Mouse (Mus musculus): Measurements from ENCODE around the gene Tmem98.

Gene Tmem98

GRCm38 (mm10) chr11:80809993-80810821, at the start of gene Tmem98:
TSS of gene Tmem98 (plus strand) at chr11:80810175.
- DNase-seq (ENCODE audit: low spot score) = peak; percentile 40

GRCm38 (mm10) chr11:80761285-80761974, 48.5 kb upstream of the Tmem98 start:
- DNase-seq (ENCODE audit: low spot score) = no peak

GRCm38 (mm10) chr11:80762066-80762465, 47.9 kb upstream of the Tmem98 start:
- DNase-seq (ENCODE audit: low spot score) = no peak

- DNase-seq (ENCODE audit: low spot score) = no peak
Observed at GRCm38 (mm10) chr11:80766068-80766467, 43.9 kb upstream of the Tmem98 start.

GRCm38 (mm10) chr11:80766472-80767319, 43.3 kb upstream of the Tmem98 start:
- no peak for DNase-seq (ENCODE audit: low spot score)

- no peak for DNase-seq (ENCODE audit: low spot score)
Observed at GRCm38 (mm10) chr11:80767320-80767617, 42.7 kb upstream of the Tmem98 start.

- DNase-seq (ENCODE audit: low spot score) = no peak
Observed at GRCm38 (mm10) chr11:80771186-80771585, 38.8 kb upstream of the Tmem98 start.

- no peak for DNase-seq (ENCODE audit: low spot score)
Observed at GRCm38 (mm10) chr11:80771596-80772250, 38.3 kb upstream of the Tmem98 start.

GRCm38 (mm10) chr11:80772595-80773210, 37.3 kb upstream of the Tmem98 start:
- DNase-seq (ENCODE audit: low spot score) = no peak

- no peak for DNase-seq (ENCODE audit: low spot score)
Observed at GRCm38 (mm10) chr11:80775535-80775934, 34.4 kb upstream of the Tmem98 start.

GRCm38 (mm10) chr11:80777708-80778107, 32.3 kb upstream of the Tmem98 start:
- no peak for DNase-seq (ENCODE audit: low spot score)

- DNase-seq (ENCODE audit: low spot score) = no peak
Observed at GRCm38 (mm10) chr11:80778157-80778556, 31.8 kb upstream of the Tmem98 start.

GRCm38 (mm10) chr11:80778916-80779526, 31.0 kb upstream of the Tmem98 start:
- no peak for DNase-seq (ENCODE audit: low spot score)

GRCm38 (mm10) chr11:80779527-80780344, 30.2 kb upstream of the Tmem98 start, which contains the start of gene Myo1d:
TSS of gene Myo1d (minus strand) at chr11:80780025.
- peak; percentile 89 for DNase-seq (ENCODE audit: low spot score)

- no peak for DNase-seq (ENCODE audit: low spot score)
Observed at GRCm38 (mm10) chr11:80781535-80781934, 28.4 kb upstream of the Tmem98 start.

- no peak for DNase-seq (ENCODE audit: low spot score)
Observed at GRCm38 (mm10) chr11:80783460-80783859, 26.5 kb upstream of the Tmem98 start.

GRCm38 (mm10) chr11:80784294-80784743, 25.7 kb upstream of the Tmem98 start:
- peak; percentile 80 for DNase-seq (ENCODE audit: low spot score)

- no peak for DNase-seq (ENCODE audit: low spot score)
Observed at GRCm38 (mm10) chr11:80785672-80786071, 24.3 kb upstream of the Tmem98 start.

GRCm38 (mm10) chr11:80789647-80790240, 20.2 kb upstream of the Tmem98 start:
- no peak for DNase-seq (ENCODE audit: low spot score)

- DNase-seq (ENCODE audit: low spot score) = no peak
Observed at GRCm38 (mm10) chr11:80790413-80790812, 19.6 kb upstream of the Tmem98 start.

Measured in urinary bladder, postnatal 14 days (tissue).